Mouse (Mus musculus) brain, embryonic 14.5 days (tissue): ENCODE measurements around the gene Medag. TPM values are rescaled to one million over a fixed set of nuclear protein-coding genes. Genes with fewer than 3 reads are reported as not detected.

Experiments
- DNase-seq: peaks from one replicate; pipeline ENCODE4 v3.0.0-alpha.2; 2011; ENCODE audit warnings: low read depth
- CTCF ChIP-seq: fragments of 200-500 bp; IDR thresholded peaks from 2 replicates; pipeline ENCODE4 v1.5.1; 2012; ENCODE audit warnings: inconsistent platforms, mild to moderate bottlenecking, moderate library complexity, borderline replicate concordance; ENCODE audit not compliant: insufficient read depth, insufficient read length; ENCODE audit errors: extremely low read depth
- POLR2A ChIP-seq: fragments of 200-500 bp; IDR thresholded peaks from 2 replicates; pipeline ENCODE4 v1.6.1; 2012; ENCODE audit warnings: mild to moderate bottlenecking, inconsistent platforms, borderline replicate concordance; ENCODE audit not compliant: poor library complexity, insufficient read depth, insufficient read length, severe bottlenecking; ENCODE audit errors: extremely low read depth
- polyA plus RNA-seq: library from polyadenylated mRNA; depleted of rRNA; stranded (reverse); fragments of >200 nt; gene quantifications from 2 replicates; pipeline ENCODE4 v1.2.3, GENCODE M21; 2012; rRNA removed

The Medag gene
- polyA plus RNA-seq = 2.0 and 3.5 TPM in 2 replicates

DNA sequence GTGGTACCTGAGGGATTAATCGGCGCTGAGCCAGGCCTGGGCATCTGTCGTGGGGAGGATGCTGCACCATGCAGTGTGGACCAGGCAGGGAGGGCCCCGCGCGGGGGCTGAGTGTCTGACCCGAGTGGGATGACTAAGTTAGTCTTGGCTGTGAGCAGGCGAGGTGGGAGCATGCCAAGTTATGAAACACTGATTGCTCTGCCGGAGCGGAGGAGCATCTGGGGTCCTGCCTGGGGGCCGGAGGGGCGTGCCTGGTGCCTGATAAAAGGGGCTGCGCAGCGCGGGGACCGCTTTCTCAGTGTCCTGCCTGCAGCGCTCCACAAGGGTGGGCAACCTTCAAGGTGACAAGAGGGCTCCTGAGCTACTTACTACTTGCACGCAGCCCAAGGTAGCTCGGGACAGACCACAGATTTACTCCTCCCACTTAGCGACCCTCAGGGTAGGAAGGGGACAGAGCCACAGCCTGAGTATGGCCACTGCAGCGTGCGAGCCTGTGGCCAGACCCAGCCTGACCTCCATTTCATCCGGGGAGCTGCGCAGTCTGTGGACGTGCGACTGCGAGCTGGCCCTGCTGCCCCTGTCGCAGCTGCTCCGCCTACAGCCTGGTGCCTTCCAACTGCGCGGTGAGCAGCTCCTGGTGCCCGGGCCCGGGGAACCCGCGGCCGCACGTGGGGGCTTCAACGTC, at the start of gene Medag:
Medag (plus strand) TSS at position 241 of the 685 bp plus-strand sequence.
- DNase-seq = peak; percentile 77

DNA sequence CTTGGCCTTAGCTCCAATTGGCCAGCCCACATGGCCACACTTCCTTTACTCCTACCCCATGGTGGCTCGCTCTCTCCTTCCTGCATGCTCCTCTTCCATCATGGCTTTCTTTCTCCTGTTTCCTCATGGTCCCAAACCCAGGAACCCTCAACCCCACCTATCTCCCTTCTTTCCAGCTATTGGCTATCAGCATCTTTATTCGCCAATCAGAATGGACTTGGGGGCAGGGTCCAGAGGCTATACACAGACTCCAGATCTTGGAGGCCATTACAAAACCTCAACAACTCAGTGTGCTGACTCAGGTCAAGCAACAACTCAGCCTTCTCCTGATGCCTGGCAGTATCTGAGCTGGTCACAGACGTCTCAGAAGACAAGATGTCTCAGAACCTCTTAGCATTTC, 48.9 kb upstream of the Medag start:
- DNase-seq = no peak
- TF ChIP-seq CTCF (no peak), POLR2A (no peak)

More for the DNA sequence above, at the start of gene Medag:
- TF ChIP-seq CTCF (no peak), POLR2A (no peak)

DNA sequence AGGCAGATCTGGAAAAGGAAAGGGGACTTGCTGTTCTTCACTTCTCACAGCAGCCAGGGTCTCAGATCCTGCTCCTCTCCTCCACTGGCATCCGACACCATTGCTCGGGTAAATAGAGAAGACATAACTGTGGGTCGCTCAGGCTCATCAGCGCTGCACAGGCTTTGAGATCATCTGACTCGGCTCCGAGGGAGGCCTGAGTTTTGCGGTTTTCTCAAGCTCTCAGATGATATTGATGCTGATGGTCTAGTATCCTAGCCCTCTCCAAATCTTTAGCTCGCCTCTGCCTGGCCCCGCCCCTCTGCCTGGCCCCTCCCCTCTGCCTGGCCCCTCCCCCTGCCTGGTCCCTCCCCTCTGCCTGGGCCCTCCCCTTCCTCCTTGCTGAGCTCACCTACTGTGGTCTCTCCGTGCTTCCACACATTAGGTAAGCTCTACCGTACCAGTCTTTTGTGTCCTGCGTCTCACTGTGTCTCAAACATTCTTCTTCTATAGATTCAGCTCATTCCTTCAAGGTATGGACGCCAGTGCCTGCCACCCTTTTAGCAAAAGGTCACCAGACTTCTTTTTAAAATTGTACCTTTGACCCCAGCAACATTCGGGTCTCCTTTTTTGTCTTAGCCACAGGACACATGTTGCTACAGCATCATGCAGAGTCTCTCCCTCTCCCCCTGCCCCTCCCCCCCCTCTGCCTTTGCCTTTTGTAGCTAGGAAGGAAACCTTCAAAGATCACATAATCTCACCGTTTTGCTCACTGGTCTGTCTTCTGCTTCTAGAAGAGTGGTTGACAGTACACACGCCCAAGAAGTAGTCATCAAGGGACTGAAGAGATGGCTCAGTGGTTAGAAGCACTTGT, 47.4 kb upstream of the Medag start:
- no peak for DNase-seq
- no peak for TF ChIP-seq CTCF
- no peak for TF ChIP-seq POLR2A

DNA sequence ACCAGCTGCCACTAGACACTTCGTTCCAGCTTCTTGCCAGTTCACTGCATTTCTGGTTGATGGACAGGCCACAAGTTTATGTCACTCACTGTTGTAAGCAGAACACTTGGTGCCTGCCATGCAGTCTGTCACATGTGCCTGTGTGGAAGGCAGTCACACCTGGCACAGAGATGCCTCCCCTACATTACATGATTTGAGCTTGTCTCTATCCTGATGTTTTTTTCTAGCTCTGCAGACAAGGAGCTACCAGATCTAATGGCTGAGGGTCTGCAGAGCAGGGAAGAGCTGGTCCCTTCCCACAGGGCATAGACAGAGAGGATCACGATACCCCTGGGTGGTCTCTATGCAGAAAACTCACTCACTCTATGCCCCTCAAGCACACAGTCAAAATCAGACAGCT, 44.5 kb upstream of the Medag start:
- DNase-seq = no peak
- TF ChIP-seq POLR2A (no peak), CTCF (no peak)

DNA sequence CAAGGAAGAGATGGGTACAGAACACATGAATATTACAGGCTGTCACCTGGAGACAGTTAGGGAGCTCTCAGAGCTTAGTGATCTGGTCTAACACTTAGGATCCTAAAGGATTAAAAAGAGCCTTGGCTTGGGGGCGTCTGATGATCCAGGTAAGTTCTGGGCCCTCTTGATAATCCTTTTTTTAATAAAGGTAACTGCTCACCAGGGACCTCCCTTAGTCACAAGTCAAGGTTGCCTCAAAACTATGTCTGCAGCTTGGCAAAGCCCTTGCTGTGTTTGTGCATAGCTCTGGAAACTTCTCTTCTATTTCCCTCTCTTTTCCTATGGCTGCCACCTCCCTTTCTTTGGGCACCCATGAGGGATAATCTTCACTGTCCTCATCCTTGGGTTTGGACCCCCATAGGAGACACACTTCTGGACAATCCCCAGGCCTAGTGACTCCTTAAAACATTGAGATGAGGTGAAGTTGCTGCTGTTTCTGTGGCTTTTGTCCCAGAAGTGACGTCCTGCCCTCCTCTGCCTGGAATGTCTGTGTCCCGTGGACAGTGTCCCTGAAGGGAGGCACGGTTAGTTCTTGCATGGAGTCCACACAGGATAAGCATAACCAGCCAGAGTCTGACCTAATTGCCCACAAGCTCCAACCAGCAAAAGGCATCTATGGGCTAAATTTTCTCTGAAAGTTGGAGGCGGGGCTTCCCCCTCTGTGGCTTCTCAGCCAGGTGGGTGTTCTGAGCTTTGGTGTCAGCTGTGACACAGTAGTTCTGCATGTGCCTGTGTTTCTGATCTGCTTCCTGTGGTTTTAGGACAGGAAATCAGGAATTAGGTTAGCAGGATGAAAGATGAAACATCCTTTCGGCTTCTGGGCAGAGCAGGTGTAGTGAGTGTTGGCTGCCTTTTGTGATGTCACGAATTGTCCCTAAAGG, 43.7 kb upstream of the Medag start:
- no peak for TF ChIP-seq POLR2A
- no peak for TF ChIP-seq CTCF
- no peak for DNase-seq

DNA sequence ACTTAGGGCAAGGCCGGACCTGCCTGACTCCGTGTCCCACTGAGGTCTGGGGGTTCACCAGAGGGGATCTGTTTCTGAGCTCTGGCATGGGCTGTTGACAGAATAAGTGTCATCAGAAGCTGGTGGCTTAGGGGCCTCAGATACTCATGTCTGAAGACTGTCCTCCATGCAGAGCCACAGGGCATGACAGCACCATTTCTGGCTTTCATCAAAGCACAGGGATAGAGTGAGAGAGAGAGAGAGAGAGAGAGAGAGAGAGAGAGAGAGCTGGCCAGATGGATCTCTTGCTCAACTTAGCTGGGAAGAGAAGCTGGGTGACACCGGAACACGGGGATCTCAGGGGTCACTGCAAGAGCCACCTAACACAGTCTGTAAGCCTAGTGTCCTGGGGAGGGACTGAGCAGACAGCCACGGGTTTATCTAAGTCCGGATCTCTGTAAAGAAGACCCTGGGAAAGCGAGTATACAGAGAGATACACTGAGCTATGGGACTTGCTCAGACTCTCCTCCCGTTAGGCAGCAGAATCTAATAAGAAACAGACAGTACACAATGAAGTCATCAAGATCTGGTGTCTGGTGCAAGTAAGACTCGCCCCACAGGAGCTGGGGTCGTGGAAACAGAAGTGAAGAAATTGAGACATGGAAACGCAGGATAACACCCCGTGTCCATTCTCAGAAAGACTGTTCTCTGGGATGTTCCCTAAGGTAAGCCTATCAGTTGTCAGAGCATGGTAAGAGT, 42.8 kb upstream of the Medag start:
- TF ChIP-seq CTCF (no peak), POLR2A (no peak)
- DNase-seq = no peak

DNA sequence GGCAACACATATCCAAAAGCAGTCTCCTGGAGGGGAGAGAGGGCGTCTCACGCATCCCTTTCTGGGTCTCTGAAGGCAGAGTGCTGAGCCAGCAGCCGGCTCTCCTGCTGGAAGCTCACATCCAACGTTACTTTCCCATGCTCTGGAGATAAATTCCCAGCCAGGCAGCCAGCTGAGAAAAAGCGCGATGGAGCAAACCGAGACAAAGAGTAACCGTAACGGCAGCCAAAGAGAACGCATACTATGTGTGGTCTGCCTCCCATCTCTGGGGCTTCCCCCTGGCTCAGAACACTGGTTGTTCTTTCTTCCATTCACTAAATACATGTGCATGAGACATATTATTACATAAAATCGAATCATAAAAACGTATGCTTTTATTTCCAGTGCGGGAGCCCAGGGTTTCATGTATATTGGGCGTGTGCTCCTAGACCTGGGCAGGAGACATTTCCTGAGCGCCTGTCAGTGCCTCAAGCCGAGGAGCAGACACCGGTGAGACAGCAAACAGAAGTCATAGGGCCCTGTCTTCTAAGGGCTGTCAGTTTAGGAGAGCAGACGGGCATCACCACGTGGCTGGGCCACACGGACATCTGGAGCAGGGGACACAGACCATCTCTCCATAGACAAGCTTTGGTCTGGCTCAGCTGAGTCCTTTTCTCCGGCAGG, 42.0 kb upstream of the Medag start:
- TF ChIP-seq CTCF (no peak), POLR2A (no peak)
- DNase-seq = peak; percentile 57

DNA sequence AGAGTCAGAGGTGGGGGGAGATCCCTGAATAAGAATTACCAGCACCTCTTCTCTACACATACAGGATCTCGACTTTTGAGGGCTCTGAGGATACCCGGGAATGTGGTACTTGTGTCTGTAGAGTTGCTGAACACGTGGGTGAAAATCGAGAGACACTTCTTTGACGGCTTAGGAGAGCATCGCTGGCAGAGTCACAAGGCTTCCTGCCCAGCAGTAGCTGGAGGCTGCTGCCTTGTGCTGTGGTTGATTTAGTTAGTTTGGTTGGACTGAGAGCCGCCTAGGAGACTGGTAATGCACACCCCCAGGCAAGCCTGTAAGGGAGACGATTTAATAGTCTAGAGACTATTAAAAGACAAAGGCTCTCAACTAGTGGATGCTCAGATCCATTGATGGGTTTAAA, 39.5 kb upstream of the Medag start:
- TF ChIP-seq POLR2A = no peak
- no peak for TF ChIP-seq CTCF
- DNase-seq = no peak

DNA sequence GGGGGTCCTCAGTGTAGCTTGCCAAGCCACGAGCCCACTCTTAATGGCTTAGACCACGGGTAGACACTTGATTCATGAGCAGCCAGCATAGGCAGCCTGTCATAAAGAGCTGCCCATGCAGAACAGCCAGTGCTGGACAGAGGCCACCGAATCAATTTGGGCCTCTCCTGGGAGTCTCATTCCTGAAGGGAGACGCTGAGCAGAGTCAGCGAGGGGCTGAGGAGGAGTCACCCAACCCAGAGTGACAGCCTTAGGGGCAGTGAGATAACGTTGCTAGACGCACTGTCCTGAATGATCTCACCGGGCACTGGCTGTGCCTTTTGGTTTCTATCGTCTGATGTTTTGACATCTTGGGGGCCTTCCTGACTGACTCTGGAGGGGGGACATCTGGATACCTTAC, 38.3 kb upstream of the Medag start:
- no peak for DNase-seq
- TF ChIP-seq POLR2A (no peak), CTCF (no peak)

DNA sequence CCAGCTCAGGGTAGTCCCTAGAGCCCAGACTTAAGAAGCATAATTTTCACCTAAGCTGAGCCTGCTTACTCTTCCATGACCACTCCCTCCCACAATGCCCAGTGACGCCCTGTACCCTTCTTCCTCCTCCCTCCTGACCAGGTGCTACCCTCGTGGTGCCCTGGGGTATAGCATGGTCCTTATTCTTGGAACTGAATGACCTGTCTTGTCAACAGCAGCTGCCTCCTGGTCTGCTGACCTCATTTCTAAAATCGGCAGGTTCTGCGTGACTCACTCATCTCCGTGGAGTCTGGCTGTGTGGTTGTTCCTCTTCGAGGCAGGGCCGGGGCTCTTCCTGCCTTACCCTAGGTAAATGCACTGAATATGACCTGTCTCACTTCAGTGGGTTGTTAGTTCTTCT, 37.5 kb upstream of the Medag start:
- no peak for DNase-seq
- no peak for TF ChIP-seq CTCF
- TF ChIP-seq POLR2A = no peak

DNA sequence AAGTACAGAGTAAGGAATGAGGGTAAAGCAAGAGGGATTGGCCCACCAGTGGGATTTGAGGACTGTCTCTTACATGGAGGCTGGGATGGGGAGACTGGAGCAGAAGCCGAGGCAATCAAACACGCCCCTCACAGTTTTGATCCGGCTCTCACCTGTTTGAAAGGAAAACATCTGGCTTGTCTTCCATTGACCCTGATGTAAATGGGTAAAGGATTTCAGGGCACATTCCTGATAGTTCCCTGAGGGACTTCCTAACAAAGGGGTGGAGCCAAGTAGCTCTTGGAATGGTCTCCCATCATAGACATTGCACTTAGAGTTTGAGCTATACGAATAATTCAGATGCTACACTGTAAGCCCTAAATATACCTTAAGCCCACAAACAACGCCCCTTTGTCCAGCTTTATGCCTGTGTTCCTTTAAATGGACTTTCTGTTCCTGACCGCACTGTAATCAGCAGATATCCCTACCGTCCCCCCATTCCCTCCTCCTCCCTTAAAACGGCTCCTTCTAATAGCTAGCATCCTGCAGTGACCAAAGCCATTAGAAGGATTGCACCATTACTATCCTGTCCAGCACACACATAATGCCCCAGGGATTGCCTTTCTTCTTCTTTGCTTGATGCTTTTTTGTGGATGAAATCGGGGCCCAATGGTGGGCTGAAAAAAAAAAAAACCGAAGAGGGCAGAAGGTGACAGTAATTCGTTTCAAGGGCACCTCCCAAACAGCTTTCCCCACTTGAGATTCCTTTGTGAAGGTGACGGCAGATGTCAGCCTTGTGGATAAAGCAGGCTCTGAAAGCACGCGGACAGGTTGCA, 36.3 kb upstream of the Medag start:
- DNase-seq = no peak
- no peak for TF ChIP-seq CTCF
- no peak for TF ChIP-seq POLR2A
